Comparison of ENCODE assay signal across 27 mouse cellular contexts in genomic region chr4:111424371-111424950, GRCm38 (mm10). TPM values are rescaled to one million over a fixed set of nuclear protein-coding genes. Genes with fewer than 3 reads are reported as not detected.
DNase-seq lines count a peak whose midpoint lies in the region; ATAC-seq and TF ChIP-seq lines count a peak whose summit lies in the region.
"Had no signal": no experiment of that assay in that cellular context is flagged by ENCODE, and none has a peak within 500 bp of the region (broad histone marks: within the 10 kb centered on the region; RNA-seq: fewer than 3 reads in every experiment).

No protein-coding gene starts in this region.

- ATAC-seq in kidney, embryonic 15.5 days (replicated peaks; ENCODE audit: low FRiP score) = no peak
- no peak for ATAC-seq in liver, postnatal 0 days
- ATAC-seq: CD4-positive, CD25-positive, alpha-beta regulatory T cell, adult 4 months; forebrain, embryonic 15.5 days; hindbrain, postnatal 0 days; inflammation-experienced regulatory T-cells, adult 6 months had no signal

- in situ Hi-C loops in CH12.LX (cut with MboI; ENCODE audit: low pct_ligation_motif_present, low pct_unique_long_range_greater_than_20kb, low sequenced_read_pairs) = no loop called here

- no peak overlapping the region for H3K4me2 ChIP-seq in kidney, embryonic 15.5 days
- no peak overlapping the region for H3K4me2 ChIP-seq in CH12.LX (ENCODE audit: insufficient read depth, low read depth, poor library complexity, severe bottlenecking)
- H3K4me2 ChIP-seq in liver, postnatal 0 days (ENCODE audit: low read depth, low read length) = no peak overlapping the region
- H3K4me2 ChIP-seq: embryonic facial prominence, embryonic 13.5 days; forebrain, embryonic 12.5 days; forebrain, embryonic 15.5 days; heart, embryonic 11.5 days; hindbrain, embryonic 14.5 days had no signal

- TF ChIP-seq RAD21 in CH12.LX (IDR thresholded peaks at IDR 0.05; ENCODE audit: low read depth, low read length) = no peak

- H3K79me2 ChIP-seq in CH12.LX (replicated peaks; ENCODE audit: control insufficient read depth, extremely low read depth, insufficient read depth, poor library complexity, severe bottlenecking) = peaks cover 38% of the 10 kb centered on the region

- no peak for TF ChIP-seq CTCF in CH12.LX (conservative IDR thresholded peaks at IDR 0.05 in 1 of 2, IDR thresholded peaks at IDR 0.05 in 1 of 2; ENCODE audit: low read depth in 2 of 2, low read length in 2 of 2)
- TF ChIP-seq CTCF in liver, postnatal 0 days (IDR thresholded peaks at IDR 0.05; ENCODE audit: low read depth) = no peak

- dilution Hi-C loops in CH12.LX (cut with MboI; ENCODE audit: extremely low pct_ligation_motif_present, extremely low pct_unique_long_range_greater_than_20kb, low sequenced_read_pairs) = no loop called here

- peaks cover 11% of the 10 kb centered on the region for H3K4me1 ChIP-seq in kidney, embryonic 15.5 days
- H3K4me1 ChIP-seq in CH12.LX (ENCODE audit: control insufficient read depth in 1 of 2, insufficient read depth in 2 of 2) = peaks cover 34 to 57% of the 10 kb centered on the region in 2 experiments
- H3K4me1 ChIP-seq in liver, postnatal 0 days (ENCODE audit: insufficient read depth) = no peaks in the 10 kb centered on the region
- H3K4me1 ChIP-seq: forebrain, embryonic 12.5 days had no signal

- peaks cover 8% of the 10 kb centered on the region for H3K36me3 ChIP-seq in kidney, embryonic 15.5 days
- peaks cover 0 to 23% of the 10 kb centered on the region in 2 experiments for H3K36me3 ChIP-seq in CH12.LX (replicated peaks in 1 of 2; ENCODE audit: control insufficient read depth in 1 of 2, insufficient read depth in 1 of 2, low read length in 1 of 2)
- no peaks in the 10 kb centered on the region for H3K36me3 ChIP-seq in liver, postnatal 0 days (replicated peaks; ENCODE audit: insufficient read depth, low read length)

- DNase-seq in adrenal gland, postnatal 36 days = peak; percentile 13 to 40
- no peak for DNase-seq in adrenal gland, postnatal 25 days
- DNase-seq in kidney, adult 18-20 months = no peak
- DNase-seq in CH12.LX (ENCODE audit: extremely low read depth) = no peak
- DNase-seq in Muller cell, postnatal 12 days (ENCODE audit: inconsistent ontology term) = peak; percentile 42
- no peak for DNase-seq in thymus, postnatal 25 days
- no peak for DNase-seq in liver, postnatal 0 days
- DNase-seq: cerebellum, adult 11-12 months; cerebellum, adult 8-10 months; cerebellum, postnatal 10 days; cerebellum, postnatal 36 days; embryo, embryonic 11 days; gastrocnemius, postnatal 25 days; heart, adult 2 months; heart, postnatal 14 days had no signal

- H3K9me3 ChIP-seq in kidney, embryonic 15.5 days (replicated peaks) = no peaks in the 10 kb centered on the region
- no peaks in the 10 kb centered on the region for H3K9me3 ChIP-seq in CH12.LX (replicated peaks; ENCODE audit: low read length)
- no peaks in the 10 kb centered on the region for H3K9me3 ChIP-seq in liver, postnatal 0 days (ENCODE audit: low read length)
- H3K9me3 ChIP-seq: embryonic facial prominence, embryonic 10.5 days; embryonic facial prominence, embryonic 13.5 days; forebrain, embryonic 12.5 days; forebrain, embryonic 15.5 days had no signal

- H3K27me3 ChIP-seq in kidney, embryonic 15.5 days = no peaks in the 10 kb centered on the region
- no peaks in the 10 kb centered on the region for H3K27me3 ChIP-seq in CH12.LX (replicated peaks)
- H3K27me3 ChIP-seq in liver, postnatal 0 days (ENCODE audit: insufficient read depth, low read length) = no peaks in the 10 kb centered on the region
- H3K27me3 ChIP-seq: embryonic facial prominence, embryonic 13.5 days; forebrain, embryonic 12.5 days; forebrain, embryonic 15.5 days had no signal

- H3K27ac ChIP-seq in kidney, embryonic 15.5 days = 0 out of 2 replicates have a peak overlapping the region, but pooled peaks have one; percentile 41
- H3K27ac ChIP-seq in CH12.LX (ENCODE audit: insufficient read depth, low read depth) = peak overlapping the region; percentile 13; the same call in 1 of the 2 replicates
- no peak overlapping the region for H3K27ac ChIP-seq in liver, postnatal 0 days (ENCODE audit: low read depth)
- H3K27ac ChIP-seq: embryonic facial prominence, embryonic 10.5 days; embryonic facial prominence, embryonic 13.5 days; forebrain, embryonic 12.5 days; forebrain, embryonic 15.5 days; heart, adult 2 months; hindbrain, embryonic 14.5 days; hindbrain, postnatal 0 days had no signal

- TF ChIP-seq EP300 in CH12.LX (IDR thresholded peaks at IDR 0.05; ENCODE audit: low read length) = no peak
- no peak for TF ChIP-seq EP300 in liver, postnatal 0 days (IDR thresholded peaks at IDR 0.05; ENCODE audit: low read depth)

- no peak for TF ChIP-seq POLR2A in CH12.LX (IDR thresholded peaks at IDR 0.05; ENCODE audit: low read depth, low read length)

- 96% methylated on average over 1 of the region's 1 CpGs for WGBS in kidney, embryonic 15.5 days
- 54% methylated on average over 1 of the region's 1 CpGs for WGBS in liver, postnatal 0 days (ENCODE audit: insufficient replicate concordance)

- H3K9ac ChIP-seq in kidney, embryonic 15.5 days = no peak overlapping the region
- H3K9ac ChIP-seq in CH12.LX (ENCODE audit: insufficient read depth, low read depth) = no peak overlapping the region
- H3K9ac ChIP-seq in liver, postnatal 0 days (replicated peaks) = no peak overlapping the region
- H3K9ac ChIP-seq: embryonic facial prominence, embryonic 13.5 days; forebrain, embryonic 12.5 days; forebrain, embryonic 15.5 days; hindbrain, embryonic 14.5 days had no signal

- no peak overlapping the region for H3K4me3 ChIP-seq in kidney, embryonic 15.5 days (replicated peaks)
- no peak overlapping the region for H3K4me3 ChIP-seq in CH12.LX (replicated peaks in 1 of 3; ENCODE audit: low read depth in 2 of 3, low read length in 2 of 3, poor library complexity in 1 of 3)
- H3K4me3 ChIP-seq in liver, postnatal 0 days (ENCODE audit: low read depth, low read length) = no peak overlapping the region
- H3K4me3 ChIP-seq: embryonic facial prominence, embryonic 10.5 days; embryonic facial prominence, embryonic 13.5 days; erythroblast, embryonic 14.5 days; forebrain, embryonic 12.5 days; forebrain, embryonic 15.5 days; heart, adult 2 months had no signal

TF ChIP-seq in CH12.LX, 34 proteins besides CTCF, POLR2A, EP300 and RAD21:
- no peak for TF ChIP-seq RCOR1 (conservative IDR thresholded peaks at IDR 0.05; ENCODE audit: low read depth, low read length)
- 0 out of 2 replicates have a peak, but pooled peaks have one; percentile 37 for TF ChIP-seq ZNF384 (IDR thresholded peaks at IDR 0.05; ENCODE audit: low read depth, low read length)
- 0 out of 2 replicates have a peak, but pooled peaks have one; percentile 12 for TF ChIP-seq HCFC1 (IDR thresholded peaks at IDR 0.05; ENCODE audit: low read depth, low read length)
- TF ChIP-seq MYC (IDR thresholded peaks at IDR 0.05; ENCODE audit: low read depth, low read length) = no peak
- no peak for TF ChIP-seq KAT2A (IDR thresholded peaks at IDR 0.05; ENCODE audit: insufficient replicate concordance, low read length)
- TF ChIP-seq CHD1 (IDR thresholded peaks at IDR 0.05; ENCODE audit: low read depth, low read length) = no peak

RNA-seq across cellular contexts. Expression of gene Bend5, which starts 9.7 kb away (rescaled TPM):
- total RNA-seq in adrenal gland, postnatal 36 days (2021) = 10 to 100 TPM; 12.0 to 12.2 TPM
- total RNA-seq in adrenal gland, postnatal 25 days (2021) = 11.7 and 12.8 TPM in 2 replicates
- polyA plus RNA-seq in kidney, embryonic 15.5 days (2015; fragmentation: Nextera tagmentation; extraction: Ambion mirVana) = 25.5 and 26.3 TPM in 2 replicates
- total RNA-seq in CH12.LX (2012; rRNA removed) (21.8 and 27.1 TPM in 2 replicates), CH12.LX (2014; rRNA removed) (14.8 and 15.6 TPM in 2 replicates)
- polyA plus RNA-seq in CH12.LX (2012; ENCODE audit: insufficient read length, low read depth) = 19.3 and 25.9 TPM in 2 replicates
- 1.2 and 1.4 TPM in 2 replicates for polyA plus RNA-seq in liver, postnatal 0 days (2015; fragmentation: Nextera tagmentation; extraction: Ambion mirVana)
- polyA plus RNA-seq: C2C12; erythroblast, embryonic 14.5 days had no signal

Comparison
In these comparisons a context has a peak if more than half of its experiments do, and no peak if none do; other contexts are left out.
1. DNase-seq: peak in adrenal gland, postnatal 36 days (2 of 2) and Muller cell, postnatal 12 days (single experiment); none in adrenal gland, postnatal 25 days (single experiment), kidney, adult 18-20 months (single experiment), CH12.LX (single experiment), thymus, postnatal 25 days (single experiment) and liver, postnatal 0 days (single experiment).